Mouse (Mus musculus): ENCODE measurements around the gene Kdm4b.

GRCm38 (mm10) chr17:56305826-56306225 is 20.0 kb upstream of the Kdm4b start:
- TF ChIP-seq EP300 (optimal IDR thresholded peaks at IDR 0.05) = no peak
- TF ChIP-seq CTCF (IDR thresholded peaks at IDR 0.05; ENCODE audit: low read depth) = peak; percentile 67
